Mouse (Mus musculus) G1E (cell line): ENCODE data around the gene Armc8.

Source experiments
- CTCF ChIP-seq: IDR thresholded peaks from 2 replicates; pipeline ENCODE4 v1.5.1; 2012; ENCODE audit warnings: low read depth, low read length, inconsistent platforms, mixed read lengths
- GATA1 ChIP-seq: IDR thresholded peaks from 2 replicates; pipeline ENCODE4 v1.6.1; 2012; ENCODE audit warnings: borderline replicate concordance, low read length, inconsistent platforms, mixed read lengths
- POLR2AphosphoS5 ChIP-seq: IDR thresholded peaks from 2 replicates; pipeline ENCODE4 v1.6.1; 2012; ENCODE audit warnings: low read depth, low read length, inconsistent platforms; ENCODE audit not compliant: insufficient replicate concordance
- TAL1 ChIP-seq: conservative IDR thresholded peaks from 2 replicates; pipeline ENCODE4 v1.6.1; 2012; ENCODE audit warnings: low read depth, low read length, inconsistent platforms, mixed read lengths

DNA sequence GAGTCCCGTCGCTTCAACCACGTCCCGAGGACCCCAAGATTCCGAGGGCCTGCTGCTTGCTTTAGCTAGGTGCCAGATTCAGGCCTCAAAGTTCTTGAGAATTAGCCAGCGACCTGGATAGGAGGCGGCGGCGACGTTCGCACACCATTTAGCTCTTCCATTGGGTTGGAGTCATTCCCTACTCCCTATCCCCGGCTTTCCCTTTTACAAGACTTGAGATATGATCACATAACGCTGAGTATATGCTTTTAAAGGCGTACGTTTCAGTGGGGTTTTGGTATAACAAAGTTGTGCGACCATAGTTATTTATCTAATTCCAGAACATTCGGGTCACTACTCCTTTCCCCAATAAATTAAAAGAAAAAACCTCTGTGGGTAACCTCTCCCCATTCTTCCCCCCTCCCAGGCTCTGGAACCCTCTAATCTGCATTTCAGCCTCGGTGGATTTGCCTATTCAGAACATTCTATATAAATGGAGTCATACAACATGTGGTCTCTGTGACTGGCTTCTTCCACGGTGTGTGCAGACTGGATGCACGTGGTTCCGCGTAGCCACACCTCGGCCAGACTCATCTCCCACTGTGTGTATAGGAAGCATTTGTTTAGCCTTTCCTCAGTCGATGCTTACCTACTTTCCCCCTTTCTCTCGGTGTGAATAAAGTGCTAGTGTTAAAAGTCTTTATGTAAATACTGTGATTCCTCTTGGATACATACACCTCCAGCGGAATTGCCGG is 131.5 kb downstream of the Armc8 start, which contains the start of gene Mras:
- no peak for TF ChIP-seq CTCF
- no peak for TF ChIP-seq GATA1
- no peak for TF ChIP-seq TAL1
- no peak for TF ChIP-seq POLR2AphosphoS5
